Mouse (Mus musculus): ENCODE measurements at regions not wholly inside any gene's neighbourhood (a gene's known extent, or its start where the extent isn't known, plus 50 kb on each side); places are given as distances from the start of the nearest gene placed in this dataset.

DNA sequence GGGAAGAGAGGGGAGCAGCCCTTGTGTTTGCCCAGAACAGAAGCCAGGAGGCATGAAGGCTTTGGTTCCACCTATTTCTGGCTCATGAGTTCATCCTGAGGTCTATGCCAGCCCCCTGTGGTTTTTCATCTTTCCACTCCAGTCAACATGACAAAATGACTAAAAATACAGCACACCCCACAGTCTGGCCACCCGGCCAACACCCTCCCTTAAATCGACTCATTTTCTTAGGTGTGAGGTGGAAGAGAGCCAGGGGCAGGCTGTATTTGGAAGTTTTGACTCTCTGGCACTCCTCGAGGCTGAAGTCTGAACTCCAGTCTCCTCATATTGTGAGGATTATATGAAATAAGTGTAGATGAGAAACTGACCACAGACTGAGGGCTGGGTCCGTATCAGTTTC lies 55.0 kb upstream of the Ywhaq start:
- no peak for DNase-seq (ENCODE audit: low spot score)

GRCm38 (mm10) chr12:21471986-21472385 lies 54.5 kb upstream of the Ywhaq start:
- Histone ChIP-seq H3K9me3 (ENCODE audit: control insufficient read depth, low read length) (no peaks in the 10 kb centered on the region), H3K27me3 (ENCODE audit: control insufficient read depth, insufficient read depth, low read length) (no peaks in the 10 kb centered on the region), H3K36me3 (ENCODE audit: control insufficient read depth, insufficient read depth, low read length) (no peaks in the 10 kb centered on the region), H3K9ac (ENCODE audit: low read depth, low read length) (no peak overlapping the region), H3K4me1 (replicated peaks; ENCODE audit: control insufficient read depth, insufficient read depth, low read length) (no peaks in the 10 kb centered on the region), H3K27ac (ENCODE audit: low read depth, low read length) (no peak overlapping the region), H3K4me3 (ENCODE audit: low read depth, low read length) (no peak overlapping the region), H3K4me2 (replicated peaks; ENCODE audit: low read depth, low read length) (no peak overlapping the region)
- DNase-seq (ENCODE audit: low spot score) (no peak), ATAC-seq (ENCODE audit: low FRiP score) (no peak)
- 88% methylated on average over 7 of the region's 7 CpGs for WGBS

More for the DNA sequence above, 55.0 kb upstream of the Ywhaq start:
- Histone ChIP-seq H3K4me3 (ENCODE audit: low read depth, low read length) (no peak overlapping the region), H3K27me3 (ENCODE audit: control insufficient read depth, insufficient read depth, low read length) (no peaks in the 10 kb centered on the region), H3K9me3 (ENCODE audit: control insufficient read depth, low read length) (no peaks in the 10 kb centered on the region), H3K9ac (ENCODE audit: low read depth, low read length) (no peak overlapping the region), H3K36me3 (ENCODE audit: control insufficient read depth, insufficient read depth, low read length) (no peaks in the 10 kb centered on the region), H3K27ac (ENCODE audit: low read depth, low read length) (no peak overlapping the region), H3K4me1 (replicated peaks; ENCODE audit: control insufficient read depth, insufficient read depth, low read length) (no peaks in the 10 kb centered on the region), H3K4me2 (replicated peaks; ENCODE audit: low read depth, low read length) (no peak overlapping the region)
- 65% methylated on average over 4 of the region's 4 CpGs for WGBS
- ATAC-seq (ENCODE audit: low FRiP score): no peak

DNA sequence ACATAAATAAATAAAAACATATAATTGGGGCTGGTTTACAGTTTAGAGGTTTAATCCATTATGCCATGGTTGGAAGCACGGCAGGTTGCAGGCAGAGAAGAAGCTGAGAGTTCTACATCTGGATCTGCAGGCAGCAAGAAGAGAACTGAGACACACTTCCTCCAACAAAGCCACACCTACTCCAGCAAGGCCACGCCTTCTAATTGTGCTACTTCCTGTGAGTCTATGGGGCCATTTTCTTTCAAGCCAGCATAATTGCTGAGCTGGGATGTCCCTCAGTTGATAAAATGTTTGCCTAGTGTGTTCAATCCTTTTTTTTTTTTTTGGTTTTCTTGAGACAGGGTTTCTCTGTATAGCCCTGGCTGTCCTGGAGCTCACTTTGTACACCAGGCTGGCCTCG lies 52.8 kb upstream of the Ywhaq start:
- no peak overlapping the region for H3K9ac ChIP-seq (ENCODE audit: low read depth, low read length)
- H3K27me3 ChIP-seq (ENCODE audit: control insufficient read depth, insufficient read depth, low read length): no peaks in the 10 kb centered on the region
- H3K36me3 ChIP-seq (ENCODE audit: control insufficient read depth, insufficient read depth, low read length): no peaks in the 10 kb centered on the region
- no peaks in the 10 kb centered on the region for H3K4me1 ChIP-seq (replicated peaks; ENCODE audit: control insufficient read depth, insufficient read depth, low read length)
- DNase-seq (ENCODE audit: low spot score) (no peak), ATAC-seq (ENCODE audit: low FRiP score) (no peak)
- 93% methylated on average over 3 of the region's 3 CpGs for WGBS
- no peak overlapping the region for H3K4me2 ChIP-seq (replicated peaks; ENCODE audit: low read depth, low read length)
- H3K9me3 ChIP-seq (ENCODE audit: control insufficient read depth, low read length): no peaks in the 10 kb centered on the region
- no peak overlapping the region for H3K27ac ChIP-seq (ENCODE audit: low read depth, low read length)
- no peak overlapping the region for H3K4me3 ChIP-seq (ENCODE audit: low read depth, low read length)

All from hindbrain, embryonic 11.5 days (tissue).